Mouse (Mus musculus) MEL (cell line): Measurements from ENCODE around the gene Ddhd1. TPM values are rescaled to one million over a fixed set of nuclear protein-coding genes. Genes with fewer than 3 reads are reported as not detected.

ENCODE experiments used
- DNase-seq: peaks from one replicate; pipeline ENCODE4 v3.0.0; 2011; ENCODE audit warnings: low read depth, low spot score
- H3K27ac ChIP-seq: 2 replicates; pipeline ENCODE4 v1.5.1; 2012; ENCODE audit warnings: low read depth, mild to moderate bottlenecking, control low read depth, low read length, moderate library complexity; ENCODE audit not compliant: control insufficient read depth
- H3K27me3 ChIP-seq, 2 experiments: fragments of 150-350 bp in 1 of 2; sonication (generic) in 1 of 2; 2 replicates each; pipeline ENCODE4 v1.6.1; 2012; ENCODE audit warnings: low read length in 2 of 2, mild to moderate bottlenecking in 2 of 2, improper control_type of control experiment in 1 of 2, moderate library complexity in 1 of 2; ENCODE audit not compliant: insufficient read depth in 2 of 2, control insufficient read depth in 1 of 2
- H3K36me3 ChIP-seq, 2 experiments: 2 replicates each; pipeline ENCODE4 v1.6.1; 2012 to 2014; ENCODE audit warnings: low read length in 2 of 2, improper control_type of control experiment in 1 of 2, inconsistent platforms in 1 of 2, mild to moderate bottlenecking in 1 of 2; ENCODE audit not compliant: insufficient read depth in 2 of 2, control insufficient read depth in 1 of 2
- H3K4me1 ChIP-seq, 2 experiments: fragments of 150-350 bp in 1 of 2; sonication (generic) in 1 of 2; 2 replicates each; pipeline ENCODE4 v1.6.1; 2012; ENCODE audit warnings: low read length in 2 of 2, improper control_type of control experiment in 1 of 2, mild to moderate bottlenecking in 1 of 2; ENCODE audit not compliant: insufficient read depth in 2 of 2, control insufficient read depth in 1 of 2
- H3K4me3 ChIP-seq, 2 experiments: fragments of 150-350 bp in 1 of 2; sonication (generic) in 1 of 2; 2 replicates each; pipeline ENCODE4 v1.5.1; 2012; ENCODE audit warnings: low read depth in 2 of 2, low read length in 2 of 2, mild to moderate bottlenecking in 2 of 2, moderate library complexity in 2 of 2, control low read depth in 1 of 2, improper control_type of control experiment in 1 of 2; ENCODE audit not compliant: control insufficient read depth in 1 of 2, insufficient read depth in 1 of 2
- H3K79me2 ChIP-seq: 2 replicates; pipeline ENCODE4 v1.6.1; 2012; ENCODE audit warnings: mild to moderate bottlenecking, low read length, moderate library complexity; ENCODE audit not compliant: control insufficient read depth, poor library complexity, insufficient read depth
- H3K9ac ChIP-seq: 2 replicates; pipeline ENCODE4 v1.6.1; 2012; ENCODE audit warnings: low read depth, mild to moderate bottlenecking, control low read depth, low read length, moderate library complexity; ENCODE audit not compliant: control insufficient read depth, poor library complexity, severe bottlenecking
- H3K9me3 ChIP-seq: fragments of 150-350 bp; sonication (generic); replicated peaks from 2 replicates; pipeline ENCODE4 v1.6.1; 2012; ENCODE audit warnings: mild to moderate bottlenecking, low read length, improper control_type of control experiment, moderate library complexity; ENCODE audit not compliant: insufficient read depth
- CHD1 ChIP-seq: IDR thresholded peaks from 2 replicates; pipeline ENCODE4 v1.6.1; 2012; ENCODE audit warnings: low read depth, mild to moderate bottlenecking, inconsistent platforms, low read length, improper control_type of control experiment
- E2F4 ChIP-seq: IDR thresholded peaks from 2 replicates; pipeline ENCODE4 v1.6.1; 2011; ENCODE audit warnings: low read depth, low read length, improper control_type of control experiment, borderline replicate concordance
- EP300 ChIP-seq, 2 experiments: IDR thresholded peaks; 2 replicates each; pipeline ENCODE4 v1.6.1; 2011; ENCODE audit warnings: improper control_type of control experiment in 2 of 2, low read length in 2 of 2, low read depth in 1 of 2, mild to moderate bottlenecking in 1 of 2
- ETS1 ChIP-seq: IDR thresholded peaks from 2 replicates; pipeline ENCODE4 v1.6.1; 2012; ENCODE audit warnings: low read depth, mild to moderate bottlenecking, inconsistent platforms, low read length, improper control_type of control experiment, moderate library complexity
- GATA1 ChIP-seq: IDR thresholded peaks from 2 replicates; pipeline ENCODE4 v1.6.1; 2011; ENCODE audit warnings: low read depth, low read length, improper control_type of control experiment
- HCFC1 ChIP-seq: IDR thresholded peaks from 2 replicates; pipeline ENCODE4 v1.6.1; 2012; ENCODE audit warnings: low read depth, mild to moderate bottlenecking, inconsistent platforms, low read length, improper control_type of control experiment, moderate library complexity
- MEF2A ChIP-seq: IDR thresholded peaks from 2 replicates; pipeline ENCODE4 v1.6.1; 2014; ENCODE audit warnings: low read depth, mild to moderate bottlenecking, inconsistent platforms, low read length, improper control_type of control experiment; ENCODE audit not compliant: poor library complexity, insufficient replicate concordance, severe bottlenecking; ENCODE audit errors: extremely low read depth
- MXI1 ChIP-seq: IDR thresholded peaks from 2 replicates; pipeline ENCODE4 v1.6.1; 2011; ENCODE audit warnings: mild to moderate bottlenecking, low read depth, low read length, improper control_type of control experiment
- NELFE ChIP-seq: IDR thresholded peaks from 2 replicates; pipeline ENCODE4 v1.6.1; 2011; ENCODE audit warnings: low read depth, low read length, improper control_type of control experiment
- POLR2AphosphoS2 ChIP-seq: IDR thresholded peaks from 2 replicates; pipeline ENCODE4 v1.6.1; 2011; ENCODE audit warnings: low read length, improper control_type of control experiment
- RCOR1 ChIP-seq: IDR thresholded peaks from 2 replicates; pipeline ENCODE4 v1.6.1; 2012; ENCODE audit warnings: low read depth, mild to moderate bottlenecking, inconsistent platforms, low read length, improper control_type of control experiment
- SIN3A ChIP-seq: IDR thresholded peaks from 2 replicates; pipeline ENCODE4 v1.6.1; 2012; ENCODE audit warnings: low read length, improper control_type of control experiment, inconsistent platforms
- SMC3 ChIP-seq: IDR thresholded peaks from 2 replicates; pipeline ENCODE4 v1.6.1; 2011; ENCODE audit warnings: low read depth, low read length, improper control_type of control experiment
- TBP ChIP-seq: IDR thresholded peaks from 2 replicates; pipeline ENCODE4 v1.8.0; 2011; ENCODE audit warnings: low read depth, low read length, improper control_type of control experiment
- TCF12 ChIP-seq: IDR thresholded peaks from 2 replicates; pipeline ENCODE4 v1.6.1; 2014; ENCODE audit warnings: low read depth, mild to moderate bottlenecking, inconsistent platforms, low read length, improper control_type of control experiment, moderate library complexity
- UBTF ChIP-seq: IDR thresholded peaks from 2 replicates; pipeline ENCODE4 v1.6.1; 2012; ENCODE audit warnings: low read depth, mild to moderate bottlenecking, inconsistent platforms, low read length, improper control_type of control experiment, moderate library complexity, borderline replicate concordance; ENCODE audit not compliant: insufficient read depth
- USF1 ChIP-seq: IDR thresholded peaks from 2 replicates; pipeline ENCODE4 v1.6.1; 2014; ENCODE audit warnings: low read depth, mild to moderate bottlenecking, inconsistent platforms, low read length, improper control_type of control experiment, moderate library complexity
- USF2 ChIP-seq, 2 experiments: IDR thresholded peaks; 2 replicates each; pipeline ENCODE4 v1.6.1; 2011 to 2012; ENCODE audit warnings: improper control_type of control experiment in 2 of 2, low read length in 2 of 2, borderline replicate concordance in 1 of 2, inconsistent platforms in 1 of 2, low read depth in 1 of 2, mild to moderate bottlenecking in 1 of 2; ENCODE audit not compliant: insufficient read depth in 1 of 2
- ZMIZ1 ChIP-seq: IDR thresholded peaks from 2 replicates; pipeline ENCODE4 v1.6.1; 2012; ENCODE audit warnings: low read depth, mild to moderate bottlenecking, inconsistent platforms, low read length, improper control_type of control experiment, moderate library complexity
- polyA plus RNA-seq, 2 experiments: library from polyadenylated mRNA; stranded (reverse) in 1 of 2; unstranded in 1 of 2; fragments of >175 nt in 1 of 2; fragments of >200 nt in 1 of 2; gene quantifications; 2 replicates each; pipeline versions ENCODE4 v1.2.1 to v1.2.4; 2012; ENCODE audit warnings: low replicate concordance in 2 of 2, low read depth in 1 of 2; ENCODE audit not compliant: insufficient read length in 2 of 2, insufficient read depth in 1 of 2, missing spikeins in 1 of 2
- total RNA-seq: library from RNA; depleted of rRNA; stranded (reverse); fragments of 300-350 nt; gene quantifications from 2 replicates; pipeline ENCODE4 v1.2.3, GENCODE M21; 2012

Gene Ddhd1
- total and polyA plus RNA-seq, 3 experiments = 9.0 to 14.3 TPM; not detected in 1

GRCm38 (mm10) chr14:45600587-45600986 lies 57.4 kb downstream of the Ddhd1 start:
- H3K36me3 ChIP-seq = peaks cover 0 to 4% of the 10 kb centered on the region in 2 experiments; a peak in 1 of 4 replicates

GRCm38 (mm10) chr14:45597855-45598254 lies 60.1 kb downstream of the Ddhd1 start:
- Histone ChIP-seq H3K79me2 (no peaks in the 10 kb centered on the region), H3K4me1 (no peaks in the 10 kb centered on the region), H3K9me3 (no peaks in the 10 kb centered on the region), H3K27me3 (no peaks in the 10 kb centered on the region), H3K4me3 (no peak overlapping the region)
- DNase-seq = no peak
- TF ChIP-seq MXI1 (no peak), ZMIZ1 (no peak), NELFE (no peak), USF2 (IDR thresholded peaks at IDR 0.05; ENCODE audit: borderline replicate concordance in 1 of 2, insufficient read depth in 1 of 2, low read depth in 1 of 2, low read length in 2 of 2) (no peak), SMC3 (no peak), HCFC1 (no peak), ETS1 (no peak), MEF2A (no peak), SIN3A (no peak)
- TF ChIP-seq, all 39 proteins: peak for 0
- H3K36me3 ChIP-seq = peaks cover 0 to 2% of the 10 kb centered on the region in 2 experiments; a peak in 1 of 4 replicates
- no peak overlapping the region for H3K27ac ChIP-seq
- H3K9ac ChIP-seq = no peak overlapping the region

More at GRCm38 (mm10) chr14:45600587-45600986, 57.4 kb downstream of the Ddhd1 start:
- no peaks in the 10 kb centered on the region for H3K9me3 ChIP-seq
- no peaks in the 10 kb centered on the region for H3K79me2 ChIP-seq
- no peak overlapping the region for H3K27ac ChIP-seq
- H3K9ac ChIP-seq = no peak overlapping the region
- no peak for TF ChIP-seq POLR2AphosphoS2
- no peak for TF ChIP-seq SMC3
- TF ChIP-seq MXI1 = no peak
- no peak for TF ChIP-seq UBTF
- TF ChIP-seq CHD1 = no peak
- TF ChIP-seq E2F4 = no peak
- TF ChIP-seq TCF12 = no peak
- TF ChIP-seq ZMIZ1 = no peak
- TF ChIP-seq RCOR1 = no peak
- no peak for TF ChIP-seq MEF2A
- no peak for TF ChIP-seq TBP
- no peak for TF ChIP-seq SIN3A
- no peak for TF ChIP-seq USF1
- no peak for TF ChIP-seq GATA1
- no peak for TF ChIP-seq EP300 (IDR thresholded peaks at IDR 0.05; ENCODE audit: low read depth in 1 of 2, low read length in 2 of 2)
- no peak for DNase-seq
- H3K4me1 ChIP-seq = no peaks in the 10 kb centered on the region
- H3K27me3 ChIP-seq = no peaks in the 10 kb centered on the region
- no peak overlapping the region for H3K4me3 ChIP-seq
